Mouse (Mus musculus) forebrain, embryonic 15.5 days (tissue): ENCODE results near the gene Hoxb1. TPM values are rescaled to one million over a fixed set of nuclear protein-coding genes. Genes with fewer than 3 reads are reported as not detected.

Experiments used
- ATAC-seq: fragments of 200-750 bp; cut with Nextera tagmentation; replicated peaks from 2 replicates; pipeline ENCODE4 v1.8.0; 2017; ENCODE audit warnings: mild to moderate bottlenecking, moderate TSS enrichment, moderate library complexity
- H3K27ac ChIP-seq: fragments of 300-500 bp; sonication (generic); replicated peaks from 2 replicates; pipeline ENCODE4 v1.5.1; 2015; ENCODE audit warnings: mild to moderate bottlenecking, inconsistent platforms
- H3K27me3 ChIP-seq: fragments of 300-500 bp; sonication (generic); 2 replicates; pipeline ENCODE4 v1.6.1; 2015; ENCODE audit warnings: inconsistent platforms
- H3K36me3 ChIP-seq: fragments of 300-500 bp; sonication (generic); 2 replicates; pipeline ENCODE4 v1.6.1; 2015; ENCODE audit warnings: mild to moderate bottlenecking, inconsistent platforms
- H3K4me1 ChIP-seq: fragments of 300-500 bp; sonication (generic); 2 replicates; pipeline ENCODE4 v1.6.1; 2015; ENCODE audit warnings: inconsistent platforms
- H3K4me2 ChIP-seq: fragments of 300-500 bp; sonication (generic); replicated peaks from 2 replicates; pipeline ENCODE4 v1.6.1; 2015; ENCODE audit warnings: mild to moderate bottlenecking, inconsistent platforms
- H3K4me3 ChIP-seq: fragments of 300-500 bp; sonication (generic); 2 replicates; pipeline ENCODE4 v1.5.1; 2015; ENCODE audit warnings: mild to moderate bottlenecking, inconsistent platforms
- H3K9ac ChIP-seq: fragments of 300-500 bp; sonication (generic); replicated peaks from 2 replicates; pipeline ENCODE4 v1.6.1; 2015; ENCODE audit warnings: mild to moderate bottlenecking, inconsistent platforms
- H3K9me3 ChIP-seq: fragments of 300-500 bp; sonication (generic); 2 replicates; pipeline ENCODE4 v1.6.1; 2016; ENCODE audit warnings: inconsistent platforms
- WGBS: fragments of 180-500 bp; shearing (Covaris S2); methylation state at CpG from one replicate; pipeline ENCODE4 v1.1.7; 2015; ENCODE audit warnings: mixed read lengths; 5-methylcytosine and 5-hydroxymethylcytosine counted together
- polyA plus RNA-seq: library from polyadenylated mRNA; unstranded; fragments of >200 nt; fragmentation: Nextera tagmentation; extraction: Ambion mirVana; gene quantifications from 2 replicates; pipeline ENCODE4 v1.2.1, GENCODE M21; 2015

The Hoxb1 gene
- polyA plus RNA-seq, 1 experiment from 2014 or later, result not detected

DNA sequence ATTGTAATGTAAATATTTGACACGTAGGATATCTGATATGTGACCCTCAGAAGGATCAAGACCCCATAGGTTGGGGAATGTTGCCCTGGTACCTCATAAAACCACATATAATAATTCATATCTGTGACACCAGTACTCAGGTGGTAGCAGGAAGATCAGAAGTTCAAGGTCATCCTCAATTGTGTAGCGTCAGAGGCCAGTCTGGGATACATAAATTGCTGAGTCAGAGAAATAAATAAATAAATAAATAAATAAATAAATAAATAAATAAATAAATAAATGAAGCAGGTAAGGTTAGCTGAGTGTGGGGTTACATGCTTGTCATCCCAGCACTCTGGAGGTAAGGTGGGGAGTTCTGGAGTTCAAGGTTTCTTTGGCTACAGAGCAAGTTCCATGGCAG, 22.1 kb downstream of the Hoxb1 start:
- ATAC-seq, result no peak
- no peaks in the 10 kb centered on the region for H3K27me3 ChIP-seq
- no peak overlapping the region for H3K4me3 ChIP-seq
- H3K9ac ChIP-seq, result no peak overlapping the region
- WGBS, result 81% methylated on average over 2 of the region's 2 CpGs
- H3K27ac ChIP-seq, result no peak overlapping the region
- H3K36me3 ChIP-seq, result no peaks in the 10 kb centered on the region
- no peaks in the 10 kb centered on the region for H3K9me3 ChIP-seq
- no peaks in the 10 kb centered on the region for H3K4me1 ChIP-seq
- H3K4me2 ChIP-seq, result no peak overlapping the region

DNA sequence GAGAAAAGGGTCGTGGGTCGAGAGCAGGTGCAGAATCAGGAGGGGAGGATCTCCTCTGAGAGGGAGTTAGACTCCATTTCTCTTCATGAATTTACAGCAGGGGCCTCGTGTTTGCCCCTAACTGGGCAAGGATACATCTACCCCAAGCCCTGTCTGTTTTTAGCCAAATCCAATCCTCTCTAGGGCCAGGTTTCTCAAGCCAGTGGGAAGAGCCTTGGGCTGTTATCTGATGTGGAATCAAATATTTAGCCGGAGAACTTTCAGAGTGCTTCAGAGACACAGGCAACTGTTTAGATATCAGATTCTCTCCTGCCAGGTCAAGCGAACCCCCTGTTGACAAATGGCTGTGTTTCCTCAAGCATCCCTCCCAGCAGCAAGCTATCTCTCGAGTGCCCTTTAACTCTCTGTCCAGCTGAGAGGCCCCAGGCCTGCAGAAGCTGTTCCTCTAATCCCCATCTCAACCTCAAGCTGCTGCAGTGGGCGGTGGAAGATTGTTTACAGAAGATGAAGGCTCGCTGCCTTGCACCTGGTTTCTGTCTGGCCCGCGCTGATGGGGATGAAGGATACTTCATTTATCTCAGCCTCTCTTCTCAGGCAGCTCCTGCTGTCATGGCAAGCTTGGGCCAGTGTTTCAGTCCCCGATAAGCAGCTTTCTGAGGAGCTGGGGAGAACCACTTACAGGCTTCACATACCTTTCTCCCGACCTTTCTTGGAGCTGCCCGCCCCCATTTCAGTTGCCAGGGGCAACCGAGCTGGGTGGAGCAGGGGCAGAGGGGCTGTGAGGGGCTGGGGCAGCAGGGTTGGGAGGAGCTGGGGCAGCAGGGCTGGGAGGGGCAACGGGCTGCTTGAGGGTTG, 31.4 kb downstream of the Hoxb1 start:
- Histone ChIP-seq H3K4me3 (no peak overlapping the region), H3K4me1 (no peaks in the 10 kb centered on the region), H3K9ac (no peak overlapping the region), H3K27ac (no peak overlapping the region), H3K27me3 (no peaks in the 10 kb centered on the region; the same call in 1 of the 2 replicates), H3K36me3 (no peaks in the 10 kb centered on the region), H3K4me2 (no peak overlapping the region), H3K9me3 (no peaks in the 10 kb centered on the region)
- no peak for ATAC-seq
- 15% methylated on average over 15 of the region's 15 CpGs for whole genome bisulfite sequencing

DNA sequence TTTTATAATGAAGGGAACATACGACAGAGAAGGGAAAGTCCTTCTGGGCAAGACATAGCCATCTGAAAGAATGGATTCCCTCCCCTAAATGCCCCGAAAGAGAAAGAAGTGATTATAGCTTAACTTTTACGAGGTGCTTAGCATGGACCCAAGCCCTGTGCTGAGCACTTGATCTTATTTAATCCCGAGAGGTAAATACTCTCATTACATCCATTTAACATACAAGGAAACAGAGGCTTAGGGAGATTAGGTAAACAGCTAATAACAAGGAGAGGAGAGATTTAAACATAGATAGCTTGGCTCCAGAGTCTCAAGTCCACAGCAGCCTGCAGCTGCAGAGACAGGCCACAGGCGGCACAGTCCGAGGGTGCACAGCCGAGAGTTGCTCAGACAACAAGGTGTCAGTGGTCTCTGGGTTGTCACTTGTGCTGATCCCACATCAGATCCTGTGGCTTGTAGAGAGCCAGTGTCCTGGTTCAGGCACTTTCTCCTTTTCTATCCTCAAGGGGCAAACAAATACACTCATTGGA, 32.3 kb downstream of the Hoxb1 start:
- Histone ChIP-seq H3K27ac (no peak overlapping the region), H3K9ac (no peak overlapping the region), H3K4me1 (no peaks in the 10 kb centered on the region), H3K4me3 (no peak overlapping the region), H3K27me3 (peaks cover 3% of the 10 kb centered on the region; the same call in 1 of the 2 replicates), H3K36me3 (no peaks in the 10 kb centered on the region), H3K4me2 (no peak overlapping the region), H3K9me3 (no peaks in the 10 kb centered on the region)
- ATAC-seq, result no peak
- 27% methylated on average over 7 of the region's 7 CpGs for WGBS

DNA sequence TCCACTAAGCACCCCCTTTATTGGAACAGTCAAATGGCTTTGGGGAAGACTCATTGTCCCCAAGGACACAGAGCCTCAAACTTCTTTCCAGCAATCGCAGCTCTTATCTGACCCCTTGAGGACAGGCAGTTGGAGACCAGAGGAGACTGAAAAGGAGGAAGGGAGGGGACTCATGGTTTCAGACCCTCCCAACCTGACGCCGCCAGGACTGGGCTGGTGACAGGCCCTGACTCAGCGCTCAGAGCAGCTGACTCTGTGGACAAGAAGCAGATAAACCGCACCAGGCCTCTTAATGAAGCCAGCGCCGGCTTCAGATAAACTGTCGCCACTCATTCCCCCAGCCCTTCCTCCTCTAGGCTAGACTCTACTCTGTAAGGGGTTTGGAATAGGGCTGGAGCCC, 34.4 kb downstream of the Hoxb1 start:
- H3K27me3 ChIP-seq, result peaks cover 3% of the 10 kb centered on the region; the same call in 1 of the 2 replicates
- no peaks in the 10 kb centered on the region for H3K36me3 ChIP-seq

DNA sequence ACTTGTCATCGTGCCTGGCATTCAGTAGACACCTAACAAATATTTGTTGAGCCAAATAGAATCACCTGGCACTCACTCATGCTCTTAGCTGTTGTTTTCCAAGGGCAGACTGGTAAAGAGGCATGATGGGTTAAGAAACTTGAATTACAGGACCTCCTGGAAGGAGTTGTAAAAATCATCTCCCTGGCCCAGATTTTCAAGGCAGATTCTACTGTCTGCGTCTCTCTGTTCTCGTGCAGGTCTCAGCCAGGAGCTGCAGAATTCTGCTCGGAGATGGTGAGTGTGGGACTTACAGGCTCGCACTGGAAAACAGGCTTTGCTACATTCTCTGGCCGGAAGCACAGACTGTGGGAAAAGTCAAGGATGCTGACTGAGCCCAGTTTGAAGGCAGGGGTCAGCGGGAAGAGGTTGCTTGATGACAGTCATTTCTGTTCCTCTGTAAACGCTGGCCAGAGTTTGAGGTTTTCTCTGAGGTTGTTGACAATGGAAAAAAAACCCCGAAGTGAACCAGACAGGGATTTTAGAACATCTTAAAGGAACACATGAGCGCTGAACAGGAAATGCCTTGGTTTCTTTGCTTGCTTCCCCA, 38.6 kb downstream of the Hoxb1 start:
- H3K27me3 ChIP-seq, result peaks cover 3% of the 10 kb centered on the region; the same call in 1 of the 2 replicates
- no peak overlapping the region for H3K4me3 ChIP-seq
- ATAC-seq, result no peak
- no peaks in the 10 kb centered on the region for H3K36me3 ChIP-seq
- H3K27ac ChIP-seq, result no peak overlapping the region
- H3K9ac ChIP-seq, result no peak overlapping the region
- peaks cover 8% of the 10 kb centered on the region for H3K4me1 ChIP-seq
- no peak overlapping the region for H3K4me2 ChIP-seq
- H3K9me3 ChIP-seq, result no peaks in the 10 kb centered on the region
- 67% methylated on average over 10 of the region's 10 CpGs for WGBS

More for the DNA sequence above, 34.4 kb downstream of the Hoxb1 start:
- 23% methylated on average over 8 of the region's 8 CpGs for WGBS
- no peak overlapping the region for H3K27ac ChIP-seq
- H3K9ac ChIP-seq, result no peak overlapping the region
- no peak overlapping the region for H3K4me3 ChIP-seq
- no peaks in the 10 kb centered on the region for H3K9me3 ChIP-seq
- H3K4me2 ChIP-seq, result no peak overlapping the region
- ATAC-seq, result no peak
- H3K4me1 ChIP-seq, result no peaks in the 10 kb centered on the region

DNA sequence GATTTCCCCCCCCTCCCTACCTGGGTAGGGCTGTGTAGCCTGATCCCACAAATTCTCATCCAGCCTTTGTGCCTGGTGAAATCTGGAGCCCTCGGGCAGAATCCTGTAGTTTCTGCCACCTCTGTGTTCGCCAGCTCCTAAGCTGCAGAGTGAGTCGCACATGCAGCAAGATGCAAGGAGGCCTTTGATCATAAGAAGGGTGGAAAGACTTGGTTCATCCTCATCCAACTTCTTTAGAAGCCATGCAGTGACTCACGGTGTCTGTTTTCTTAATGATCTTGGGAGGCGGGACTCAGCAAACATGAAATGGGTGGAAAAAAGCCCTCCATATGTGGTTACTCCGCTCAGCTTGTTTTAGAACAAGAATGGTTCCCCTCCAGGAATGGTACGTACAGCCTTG, 39.3 kb downstream of the Hoxb1 start:
- ATAC-seq, result no peak
- Histone ChIP-seq H3K27me3 (peaks cover 3% of the 10 kb centered on the region; the same call in 1 of the 2 replicates), H3K36me3 (no peaks in the 10 kb centered on the region), H3K4me3 (no peak overlapping the region), H3K9me3 (no peaks in the 10 kb centered on the region), H3K27ac (no peak overlapping the region), H3K4me1 (peaks cover 8% of the 10 kb centered on the region), H3K4me2 (no peak overlapping the region), H3K9ac (no peak overlapping the region)
- 67% methylated on average over 7 of the region's 7 CpGs for WGBS

DNA sequence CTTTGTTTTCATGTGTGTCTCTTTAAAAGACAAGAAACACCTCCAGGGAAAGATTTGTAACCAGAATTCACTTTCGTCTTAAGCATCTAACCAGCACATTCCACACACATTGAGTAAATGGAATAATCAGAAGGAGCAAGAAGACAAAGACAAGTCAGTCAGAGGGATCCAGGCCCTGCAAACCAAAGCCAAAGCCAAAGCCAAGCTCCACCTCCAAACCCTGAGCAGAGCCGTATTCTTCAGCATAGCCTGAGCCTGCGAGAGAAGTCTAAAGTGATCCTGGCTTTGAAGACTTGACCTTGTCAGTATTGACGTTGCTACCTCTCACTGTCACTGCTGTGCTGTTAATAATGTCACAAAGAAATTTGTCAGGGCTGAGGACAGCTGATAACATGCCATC, 40.0 kb downstream of the Hoxb1 start:
- Histone ChIP-seq H3K9ac (no peak overlapping the region), H3K36me3 (no peaks in the 10 kb centered on the region), H3K4me3 (no peak overlapping the region), H3K4me2 (no peak overlapping the region), H3K27me3 (peaks cover 3% of the 10 kb centered on the region; the same call in 1 of the 2 replicates), H3K27ac (no peak overlapping the region), H3K4me1 (peaks cover 8% of the 10 kb centered on the region), H3K9me3 (no peaks in the 10 kb centered on the region)
- no peak for ATAC-seq
- 61% methylated on average over 4 of the region's 4 CpGs for WGBS

DNA sequence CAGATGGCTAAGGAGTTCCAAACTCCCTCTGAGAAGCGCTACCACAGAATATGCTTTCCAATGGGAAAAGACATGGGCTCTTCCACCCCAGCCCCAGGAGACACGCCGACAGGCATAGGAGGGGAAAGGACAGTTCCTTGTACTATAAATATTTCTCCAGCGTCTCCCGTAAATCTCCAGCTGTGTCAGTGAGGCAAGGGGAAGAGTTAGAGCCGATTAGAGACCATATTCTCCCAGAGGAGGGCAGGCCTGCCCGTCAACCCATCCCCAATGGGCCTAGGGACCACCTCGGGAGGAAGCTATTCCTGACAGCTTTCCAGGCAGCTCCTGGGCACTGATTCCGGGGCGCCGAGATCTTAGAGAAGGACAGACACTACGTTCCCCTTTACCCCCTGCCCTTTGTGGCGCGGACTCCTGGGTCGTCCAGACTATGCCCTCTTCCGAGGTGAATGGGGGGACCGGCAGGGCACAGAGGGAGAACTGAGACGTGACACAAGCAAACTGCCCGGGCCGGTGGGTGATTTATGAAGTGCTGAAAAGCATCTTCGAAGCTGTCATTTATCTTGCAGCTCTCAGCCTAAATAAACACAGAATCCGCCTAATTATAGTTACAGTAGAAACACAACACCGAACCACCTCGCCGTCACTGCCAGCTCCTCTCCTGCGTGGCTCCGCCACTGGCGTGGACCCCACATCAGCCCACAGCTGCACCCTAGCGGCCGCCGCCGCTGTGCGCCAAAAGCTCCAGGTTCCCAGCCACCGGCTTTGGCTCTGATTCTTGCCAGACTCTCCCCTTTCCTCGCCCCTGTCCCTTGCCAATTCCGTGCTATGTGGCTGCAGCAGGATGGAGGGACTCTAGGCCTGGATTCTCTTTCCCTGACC, 41.9 kb downstream of the Hoxb1 start:
- H3K4me2 ChIP-seq, result peak overlapping the region; percentile 37
- no peaks in the 10 kb centered on the region; the same call in 1 of the 2 replicates for H3K27me3 ChIP-seq
- H3K27ac ChIP-seq, result no peak overlapping the region
- peak overlapping the region; percentile 21 for H3K4me3 ChIP-seq
- ATAC-seq, result no peak
- no peak overlapping the region for H3K9ac ChIP-seq
- no peaks in the 10 kb centered on the region for H3K9me3 ChIP-seq
- H3K4me1 ChIP-seq, result peaks cover 8% of the 10 kb centered on the region
- no peaks in the 10 kb centered on the region for H3K36me3 ChIP-seq
- WGBS, result 10% methylated on average over 36 of the region's 36 CpGs

DNA sequence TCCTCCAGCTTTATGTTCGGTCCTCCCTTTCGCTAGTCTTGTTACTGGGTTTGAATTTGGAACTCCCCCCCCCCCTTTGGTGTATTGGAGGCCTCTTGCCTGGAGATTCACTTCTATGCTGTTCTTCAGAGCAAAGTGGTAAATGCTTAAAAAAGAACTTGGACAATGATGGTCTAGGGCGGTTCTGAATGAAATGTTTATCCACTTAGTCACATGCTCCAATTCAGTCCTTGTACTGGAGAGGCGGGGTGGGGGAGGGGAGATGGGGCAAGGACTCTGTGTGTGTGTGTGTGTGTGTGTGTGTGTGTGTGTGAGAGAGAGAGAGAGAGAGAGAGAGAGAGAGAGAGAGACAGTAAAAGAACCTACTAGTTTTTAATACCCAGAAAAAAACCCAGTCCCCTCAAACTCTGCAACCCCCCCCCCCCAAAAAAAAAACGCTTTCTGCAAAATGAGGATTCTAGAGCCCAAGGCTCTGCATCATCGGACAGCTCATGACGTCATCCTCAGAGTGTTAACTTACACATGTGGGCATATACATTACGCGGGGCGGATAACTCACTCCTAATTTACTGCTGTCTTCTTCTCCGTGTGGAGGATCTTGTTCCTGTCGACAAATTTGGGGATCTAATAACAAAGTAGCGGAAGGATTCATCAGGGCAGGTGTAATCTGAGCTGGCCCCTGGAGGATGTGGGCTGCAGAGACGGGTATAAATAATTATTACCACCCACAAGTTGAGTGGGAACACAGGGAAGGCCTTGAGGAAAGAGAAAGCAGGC, 42.9 kb downstream of the Hoxb1 start:
- WGBS, result 56% methylated on average over 14 of the region's 14 CpGs
- Histone ChIP-seq H3K4me3 (no peak overlapping the region), H3K27ac (no peak overlapping the region), H3K27me3 (no peaks in the 10 kb centered on the region; the same call in 1 of the 2 replicates), H3K4me2 (no peak overlapping the region), H3K9me3 (no peaks in the 10 kb centered on the region), H3K9ac (no peak overlapping the region), H3K4me1 (peaks cover 8% of the 10 kb centered on the region), H3K36me3 (no peaks in the 10 kb centered on the region)
- no peak for ATAC-seq

DNA sequence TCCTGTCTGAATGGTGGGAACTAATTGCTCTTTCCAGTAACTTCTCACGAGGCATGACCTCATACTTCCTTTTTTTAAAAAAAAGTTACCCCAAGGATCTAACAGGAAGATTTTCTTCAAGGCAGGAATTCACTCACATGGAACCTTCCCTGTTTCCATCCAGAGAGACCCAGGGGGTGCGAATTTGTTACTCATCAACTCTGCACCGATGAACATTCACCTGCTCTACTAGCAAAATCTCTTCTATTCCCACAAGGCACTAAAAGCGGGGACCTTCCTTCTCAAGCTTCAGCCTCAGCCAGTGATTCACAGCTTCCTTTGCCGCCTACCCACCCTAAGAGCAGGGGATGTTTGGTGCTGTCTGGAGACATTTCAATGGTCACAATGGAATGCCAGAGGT, 45.5 kb downstream of the Hoxb1 start:
- WGBS, result 93% methylated on average over 5 of the region's 5 CpGs
- Histone ChIP-seq H3K9me3 (no peaks in the 10 kb centered on the region), H3K27ac (no peak overlapping the region), H3K4me2 (no peak overlapping the region), H3K4me1 (peaks cover 8% of the 10 kb centered on the region), H3K4me3 (no peak overlapping the region), H3K9ac (no peak overlapping the region), H3K27me3 (no peaks in the 10 kb centered on the region; the same call in 1 of the 2 replicates), H3K36me3 (no peaks in the 10 kb centered on the region)
- no peak for ATAC-seq

DNA sequence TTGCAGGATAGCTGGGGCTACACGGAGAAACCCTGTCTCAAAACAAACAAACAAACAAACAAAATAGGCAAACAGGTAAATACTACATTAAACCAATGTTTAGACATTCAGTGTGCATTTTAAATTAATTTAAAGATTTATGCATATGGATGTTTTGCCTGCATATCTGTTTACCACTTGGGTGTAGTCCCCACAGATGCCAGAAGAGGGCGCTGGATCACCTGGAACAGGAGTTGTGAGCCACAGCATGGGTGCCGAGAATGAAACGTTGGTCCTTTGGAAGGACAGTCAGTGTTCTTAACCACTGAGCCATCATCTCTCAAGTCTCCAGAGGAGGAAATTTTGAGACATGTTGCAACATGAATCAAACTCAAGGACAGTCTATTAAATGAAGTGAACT, 46.4 kb downstream of the Hoxb1 start:
- Histone ChIP-seq H3K9ac (no peak overlapping the region), H3K4me1 (peaks cover 8% of the 10 kb centered on the region), H3K36me3 (no peaks in the 10 kb centered on the region), H3K4me3 (no peak overlapping the region), H3K27me3 (no peaks in the 10 kb centered on the region; the same call in 1 of the 2 replicates), H3K27ac (no peak overlapping the region), H3K4me2 (no peak overlapping the region), H3K9me3 (no peaks in the 10 kb centered on the region)
- no peak for ATAC-seq
- WGBS, result 72% methylated on average over 4 of the region's 4 CpGs
